Mouse (Mus musculus): Measurements from ENCODE around the gene Uqcr11. TPM values are rescaled to one million over a fixed set of nuclear protein-coding genes. Genes with fewer than 3 reads are reported as not detected.

Gene Uqcr11
- polyA plus RNA-seq, 1 experiment from 2014 or later, result 629 TPM

GRCm38 (mm10) chr10:80403044-80403692 is 3.5 kb downstream of the Uqcr11 start:
- Histone ChIP-seq H3K4me3 (no peak overlapping the region), H3K27ac (replicated peaks) (no peak overlapping the region), H3K9me3 (no peaks in the 10 kb centered on the region; the same call in 1 of the 2 replicates), H3K27me3 (replicated peaks; ENCODE audit: low read depth, poor library complexity, severe bottlenecking) (no peaks in the 10 kb centered on the region), H3K4me1 (peaks cover 50% of the 10 kb centered on the region), H3K36me3 (replicated peaks) (peaks cover 47% of the 10 kb centered on the region)
- WGBS, result 95% methylated on average over 4 of the region's 4 CpGs
- DNase-seq (ENCODE audit: low spot score), result peak; percentile 54

DNA sequence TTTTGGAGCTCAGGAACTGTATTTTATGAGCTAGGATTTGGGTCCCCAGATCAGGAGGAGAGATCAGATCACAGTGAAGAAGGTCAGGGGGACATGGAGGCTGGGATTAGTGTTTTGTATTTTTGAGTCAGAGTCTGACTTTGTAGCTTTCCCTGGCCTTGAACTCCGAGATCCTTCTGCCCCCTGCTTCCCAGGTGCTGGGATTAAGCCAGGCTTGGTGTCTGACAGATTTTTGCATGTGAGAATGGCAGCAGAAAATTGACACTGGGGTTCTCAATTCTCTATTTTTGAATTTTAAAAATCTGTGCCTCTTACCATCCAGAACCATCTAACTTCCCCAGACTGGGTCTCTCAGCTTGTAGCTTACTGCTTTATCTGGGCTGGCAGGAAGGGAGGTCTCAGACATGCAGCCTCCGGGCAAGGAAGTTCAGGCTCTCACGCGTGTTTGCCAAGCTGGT is 5.9 kb downstream of the Uqcr11 start:
- Histone ChIP-seq H3K27ac (replicated peaks) (peak overlapping the region; percentile 100), H3K4me1 (peaks cover 47% of the 10 kb centered on the region), H3K36me3 (replicated peaks) (peaks cover 70% of the 10 kb centered on the region), H3K27me3 (replicated peaks; ENCODE audit: low read depth, poor library complexity, severe bottlenecking) (no peaks in the 10 kb centered on the region), H3K4me3 (peak overlapping the region; percentile 89), H3K9me3 (no peaks in the 10 kb centered on the region; the same call in 1 of the 2 replicates)
- DNase-seq (ENCODE audit: low spot score), result no peak
- 83% methylated on average over 4 of the region's 4 CpGs for WGBS

DNA sequence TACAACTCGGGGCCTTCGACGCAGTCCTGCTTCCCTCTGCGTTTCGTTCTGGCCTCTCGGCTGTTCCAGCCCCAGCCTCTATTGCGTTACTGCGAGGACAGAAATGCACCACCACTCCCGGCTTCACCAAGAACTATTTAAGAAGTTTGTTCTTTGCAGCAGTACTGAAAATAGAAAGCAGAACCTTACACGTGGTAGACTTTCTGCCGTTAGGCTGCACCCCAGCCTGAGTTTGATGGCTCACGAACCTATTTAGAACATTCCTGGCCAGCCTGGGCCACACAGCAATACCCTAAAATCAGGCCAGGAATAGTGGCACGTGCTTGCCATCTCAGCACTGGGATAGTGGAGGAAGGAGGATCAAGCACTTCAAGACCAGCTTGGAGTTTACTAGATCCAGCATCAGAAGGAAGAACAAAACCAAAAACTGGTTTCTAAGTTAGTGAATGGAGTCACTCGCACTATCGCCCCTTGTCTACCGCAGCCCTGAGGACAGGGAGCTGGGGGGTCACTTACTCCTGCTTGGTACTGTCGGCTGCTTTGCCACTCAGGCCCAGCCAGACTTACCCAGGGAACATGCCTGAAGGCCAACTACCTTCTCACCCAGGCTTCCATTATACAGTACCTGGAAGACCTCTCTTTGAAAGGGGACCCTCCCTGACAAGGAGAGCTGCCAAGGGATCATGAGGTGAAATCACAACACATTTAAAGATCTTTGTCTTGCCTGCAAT is 6.5 kb downstream of the Uqcr11 start:
- Histone ChIP-seq H3K4me3 (peak overlapping the region; percentile 89), H3K9me3 (no peaks in the 10 kb centered on the region; the same call in 1 of the 2 replicates), H3K27me3 (replicated peaks; ENCODE audit: low read depth, poor library complexity, severe bottlenecking) (no peaks in the 10 kb centered on the region), H3K4me1 (peaks cover 41% of the 10 kb centered on the region), H3K36me3 (replicated peaks) (peaks cover 74% of the 10 kb centered on the region), H3K27ac (replicated peaks) (peak overlapping the region; percentile 100)
- 15% methylated on average over 17 of the region's 17 CpGs for WGBS
- DNase-seq (ENCODE audit: low spot score), result no peak

GRCm38 (mm10) chr10:80399191-80399972 is 7.2 kb downstream of the Uqcr11 start, which contains the start of gene Mbd3:
Gene Mbd3 (minus strand): TSS chr10:80399550.
- H3K27me3 ChIP-seq (replicated peaks; ENCODE audit: low read depth, poor library complexity, severe bottlenecking), result no peaks in the 10 kb centered on the region
- H3K9me3 ChIP-seq, result no peaks in the 10 kb centered on the region; the same call in 1 of the 2 replicates
- H3K27ac ChIP-seq (replicated peaks), result peak within 1 kb of the TSS; percentile 100
- peak; percentile 100 for DNase-seq (ENCODE audit: low spot score)
- peak within 1 kb of the TSS; percentile 89 for H3K4me3 ChIP-seq
- under 1% methylated on average over 82 of the region's 82 CpGs for WGBS
- peaks cover 74% of the 10 kb centered on the region for H3K36me3 ChIP-seq (replicated peaks)
- H3K4me1 ChIP-seq, result peaks cover 41% of the 10 kb centered on the region

DNA sequence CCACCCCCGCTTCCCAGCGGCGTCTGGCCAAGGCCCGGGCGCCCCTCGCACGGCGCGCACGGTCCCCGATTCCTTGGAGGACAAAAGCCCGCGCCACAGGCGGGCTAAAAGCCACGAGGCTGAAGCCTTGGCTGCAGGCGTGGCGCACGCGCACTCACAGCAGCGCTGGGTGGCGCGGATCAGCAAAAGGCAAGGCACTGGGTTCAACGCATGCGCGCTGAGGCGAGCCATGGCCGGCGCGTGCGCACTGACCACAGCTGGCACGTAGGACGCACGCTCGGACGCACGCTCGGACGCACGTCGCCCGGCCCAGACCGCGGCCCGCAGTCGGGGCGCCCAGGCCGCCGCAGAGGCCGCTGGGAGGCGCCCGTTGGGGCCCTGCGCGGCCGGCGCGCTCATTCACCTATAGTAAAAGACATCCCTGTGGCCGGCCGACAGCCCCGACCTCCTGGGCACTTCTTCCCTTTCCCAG is 7.9 kb downstream of the Uqcr11 start:
- Histone ChIP-seq H3K36me3 (replicated peaks) (peaks cover 74% of the 10 kb centered on the region), H3K4me1 (peaks cover 41% of the 10 kb centered on the region), H3K27ac (replicated peaks) (peak overlapping the region; percentile 100), H3K4me3 (peak overlapping the region; percentile 89), H3K9me3 (no peaks in the 10 kb centered on the region; the same call in 1 of the 2 replicates), H3K27me3 (replicated peaks; ENCODE audit: low read depth, poor library complexity, severe bottlenecking) (no peaks in the 10 kb centered on the region)
- WGBS, result under 1% methylated on average over 59 of the region's 59 CpGs
- DNase-seq (ENCODE audit: low spot score), result peak; percentile 99

- H3K27me3 ChIP-seq (replicated peaks; ENCODE audit: low read depth, poor library complexity, severe bottlenecking), result no peaks in the 10 kb centered on the region
- H3K4me1 ChIP-seq, result peaks cover 41% of the 10 kb centered on the region
- H3K9me3 ChIP-seq, result no peaks in the 10 kb centered on the region; the same call in 1 of the 2 replicates
- peak overlapping the region; percentile 89 for H3K4me3 ChIP-seq
- H3K27ac ChIP-seq (replicated peaks), result peak overlapping the region; percentile 100
- DNase-seq (ENCODE audit: low spot score), result no peak
- peaks cover 74% of the 10 kb centered on the region for H3K36me3 ChIP-seq (replicated peaks)
- 3% methylated on average over 1 of the region's 1 CpGs for WGBS
Observed at GRCm38 (mm10) chr10:80398174-80398535, 8.5 kb downstream of the Uqcr11 start.

DNA sequence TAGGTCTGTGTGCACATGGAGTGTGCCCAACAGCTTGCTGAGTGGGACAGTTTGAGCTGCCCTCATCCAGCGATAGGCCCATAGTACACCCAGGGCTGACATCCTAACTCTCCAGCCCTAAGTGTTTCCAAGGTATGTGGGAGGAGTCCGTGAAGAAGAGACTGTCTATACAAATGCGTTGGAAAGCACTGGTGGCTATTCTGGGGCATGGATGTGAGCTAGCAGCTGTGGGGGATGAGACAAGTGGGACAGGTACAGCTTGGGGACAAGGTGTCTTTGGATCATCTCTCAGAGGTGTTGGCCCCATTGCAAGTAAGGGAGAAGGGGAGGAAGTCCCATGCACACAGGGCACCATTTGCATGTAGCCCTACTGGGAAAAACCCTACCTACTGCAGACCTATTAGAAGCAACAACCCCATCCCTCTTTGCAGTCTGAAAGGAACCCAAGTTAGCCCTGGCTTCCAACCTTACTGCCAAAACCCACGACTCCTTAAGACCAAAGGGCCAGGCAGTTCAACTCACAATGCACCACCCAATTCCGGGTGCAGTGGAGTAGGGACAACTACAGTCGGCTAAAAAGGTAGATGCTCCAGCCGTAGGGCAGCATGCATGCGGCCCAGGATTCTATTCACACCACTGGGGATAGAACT is 9.0 kb downstream of the Uqcr11 start:
- H3K9me3 ChIP-seq, result no peaks in the 10 kb centered on the region
- peaks cover 41% of the 10 kb centered on the region for H3K4me1 ChIP-seq
- H3K36me3 ChIP-seq (replicated peaks), result peaks cover 74% of the 10 kb centered on the region
- peak overlapping the region; percentile 89 for H3K4me3 ChIP-seq
- no peaks in the 10 kb centered on the region for H3K27me3 ChIP-seq (replicated peaks; ENCODE audit: low read depth, poor library complexity, severe bottlenecking)
- no peak for DNase-seq (ENCODE audit: low spot score)
- WGBS, result 69% methylated on average over 8 of the region's 8 CpGs
- peak overlapping the region; percentile 100 for H3K27ac ChIP-seq (replicated peaks)

GRCm38 (mm10) chr10:80396822-80397523 is 9.7 kb downstream of the Uqcr11 start:
- Histone ChIP-seq H3K36me3 (replicated peaks) (peaks cover 74% of the 10 kb centered on the region), H3K27ac (replicated peaks) (peak overlapping the region; percentile 100), H3K27me3 (replicated peaks; ENCODE audit: low read depth, poor library complexity, severe bottlenecking) (no peaks in the 10 kb centered on the region), H3K4me1 (peaks cover 41% of the 10 kb centered on the region), H3K9me3 (no peaks in the 10 kb centered on the region), H3K4me3 (peak overlapping the region; percentile 89)
- no peak for DNase-seq (ENCODE audit: low spot score)
- WGBS, result 92% methylated on average over 11 of the region's 11 CpGs

DNA sequence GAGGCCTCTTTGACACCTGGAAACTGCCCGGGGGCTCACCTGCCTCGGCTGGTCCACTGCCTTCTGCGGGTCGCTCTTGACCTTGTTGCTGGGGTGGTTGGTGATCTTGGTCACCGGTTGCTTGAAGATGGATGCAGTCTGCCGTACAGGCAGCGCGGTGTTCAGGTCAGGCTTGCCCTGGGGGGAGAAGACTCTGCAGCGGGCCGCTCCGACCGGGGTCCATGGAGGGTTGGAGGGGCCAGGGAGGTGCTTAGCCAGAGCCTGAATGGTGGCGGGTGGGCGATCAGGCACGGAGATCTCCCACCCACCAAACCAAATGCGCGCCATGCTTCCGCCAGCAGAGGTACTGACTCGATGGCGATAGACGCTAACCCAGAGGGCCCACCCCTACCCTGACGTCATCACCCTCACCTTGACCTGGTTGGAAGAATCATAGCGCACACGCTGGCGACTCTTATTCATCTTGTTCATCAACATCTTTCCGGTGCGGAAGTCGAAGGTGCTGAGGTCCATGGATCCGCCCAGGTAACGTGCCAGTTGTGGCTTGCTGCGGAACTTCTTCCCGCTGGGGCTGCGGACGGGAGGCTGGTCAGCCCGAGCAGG is 11.5 kb downstream of the Uqcr11 start:
- H3K27ac ChIP-seq (replicated peaks), result no peak overlapping the region
- H3K27me3 ChIP-seq (replicated peaks; ENCODE audit: low read depth, poor library complexity, severe bottlenecking), result no peaks in the 10 kb centered on the region
- peaks cover 79% of the 10 kb centered on the region for H3K36me3 ChIP-seq (replicated peaks)
- 97% methylated on average over 35 of the region's 35 CpGs for WGBS
- H3K4me3 ChIP-seq, result no peak overlapping the region
- H3K9me3 ChIP-seq, result no peaks in the 10 kb centered on the region
- peaks cover 29% of the 10 kb centered on the region for H3K4me1 ChIP-seq
- DNase-seq (ENCODE audit: low spot score), result no peak

DNA sequence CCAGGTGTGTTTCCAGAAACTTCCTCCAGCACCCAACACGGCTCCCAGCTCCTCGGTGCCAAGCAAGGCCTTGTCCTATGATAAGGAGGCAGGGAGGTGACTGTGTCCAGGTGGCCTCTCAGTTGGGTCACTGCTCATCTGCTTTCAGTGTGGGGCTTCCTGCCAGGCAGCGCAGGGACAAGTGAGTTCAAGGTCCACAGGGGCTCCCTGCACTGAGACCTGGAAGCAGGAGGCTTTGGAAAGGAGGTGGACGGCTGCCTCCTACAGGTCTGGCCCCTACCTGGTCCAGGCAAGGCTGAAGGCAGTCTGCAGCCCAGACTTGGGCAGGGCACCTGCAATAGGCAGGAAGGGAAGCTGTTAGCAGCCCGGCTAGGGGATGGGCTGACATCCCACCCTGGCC is 13.9 kb downstream of the Uqcr11 start:
- peaks cover 27% of the 10 kb centered on the region for H3K4me1 ChIP-seq
- H3K27me3 ChIP-seq (replicated peaks; ENCODE audit: low read depth, poor library complexity, severe bottlenecking), result no peaks in the 10 kb centered on the region
- H3K36me3 ChIP-seq (replicated peaks), result peaks cover 81% of the 10 kb centered on the region
- no peak for DNase-seq (ENCODE audit: low spot score)
- H3K4me3 ChIP-seq, result peak overlapping the region; percentile 19; the same call in 1 of the 2 replicates
- no peak overlapping the region for H3K27ac ChIP-seq (replicated peaks)
- WGBS, result 90% methylated on average over 5 of the region's 5 CpGs
- no peaks in the 10 kb centered on the region for H3K9me3 ChIP-seq

DNA sequence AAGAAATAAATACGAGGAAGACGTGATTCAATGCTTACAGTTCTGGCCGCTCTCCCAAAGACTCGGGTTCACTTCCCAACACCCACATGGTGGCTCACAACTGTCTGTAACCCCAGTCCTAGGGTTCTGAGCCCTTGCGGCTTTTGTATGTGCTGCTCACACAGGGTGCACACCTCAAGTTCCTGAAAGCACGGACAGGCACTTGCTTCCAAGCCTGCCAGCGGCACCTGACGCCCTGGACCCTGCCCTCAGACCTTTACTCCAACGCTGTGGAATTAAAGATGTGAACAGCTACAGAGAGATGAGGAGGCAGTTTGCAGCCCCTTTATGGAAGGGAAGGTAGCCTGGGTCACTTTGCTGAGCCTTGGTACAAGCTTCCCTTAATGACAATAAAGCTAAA is 15.9 kb downstream of the Uqcr11 start:
- no peak for DNase-seq (ENCODE audit: low spot score)
- Histone ChIP-seq H3K4me3 (no peak overlapping the region), H3K9me3 (no peaks in the 10 kb centered on the region), H3K4me1 (peaks cover 22% of the 10 kb centered on the region), H3K27ac (replicated peaks) (no peak overlapping the region), H3K27me3 (replicated peaks; ENCODE audit: low read depth, poor library complexity, severe bottlenecking) (no peaks in the 10 kb centered on the region), H3K36me3 (replicated peaks) (peaks cover 64% of the 10 kb centered on the region)
- 88% methylated on average over 9 of the region's 9 CpGs for WGBS

Measured in embryonic facial prominence, embryonic 10.5 days (tissue).